Mouse (Mus musculus) stomach, embryonic 16.5 days (tissue): ENCODE results near the gene Slc39a11. TPM values are rescaled to one million over a fixed set of nuclear protein-coding genes. Genes with fewer than 3 reads are reported as not detected.
A peak's percentile ranks its signal among the peaks of the same experiment; 100 is the strongest.

ENCODE experiments used
- ATAC-seq: fragments of 200-750 bp; cut with Nextera tagmentation; 2 replicates; pipeline ENCODE4 v1.8.0; 2017; ENCODE audit warnings: moderate number of reproducible peaks, moderate TSS enrichment; ENCODE audit not compliant: insufficient read depth, low FRiP score
- H3K27ac ChIP-seq: fragments of 300-500 bp; sonication (generic); 2 replicates; pipeline ENCODE4 v1.5.1; 2014; ENCODE audit warnings: low read length
- H3K27me3 ChIP-seq: fragments of 300-500 bp; sonication (generic); 2 replicates; pipeline ENCODE4 v1.6.1; 2014; ENCODE audit warnings: low read length, control low read depth, mixed read lengths; ENCODE audit not compliant: control insufficient read depth, insufficient read depth
- H3K36me3 ChIP-seq: fragments of 300-500 bp; sonication (generic); 2 replicates; pipeline ENCODE4 v1.6.1; 2014; ENCODE audit warnings: low read length; ENCODE audit not compliant: control insufficient read depth, insufficient read depth
- H3K4me1 ChIP-seq: fragments of 300-500 bp; sonication (generic); 2 replicates; pipeline ENCODE4 v1.6.1; 2014; ENCODE audit warnings: low read length, control low read depth, mixed read lengths; ENCODE audit not compliant: control insufficient read depth, insufficient read depth
- H3K4me2 ChIP-seq: fragments of 300-500 bp; sonication (generic); 2 replicates; pipeline ENCODE4 v1.6.1; 2014; ENCODE audit warnings: low read depth, low read length, mixed read lengths
- H3K4me3 ChIP-seq: fragments of 300-500 bp; sonication (generic); replicated peaks from 2 replicates; pipeline ENCODE4 v1.5.1; 2014; ENCODE audit warnings: mild to moderate bottlenecking, low read length
- H3K9ac ChIP-seq: fragments of 300-500 bp; sonication (generic); 2 replicates; pipeline ENCODE4 v1.6.1; 2014; ENCODE audit warnings: low read length
- H3K9me3 ChIP-seq: fragments of 300-500 bp; sonication (generic); replicated peaks from 2 replicates; pipeline ENCODE4 v1.6.1; 2016; ENCODE audit warnings: low read length, control low read depth; ENCODE audit not compliant: control insufficient read depth
- WGBS: fragments of 180-500 bp; shearing (Covaris S2); extraction: QIAGEN DNeasy Blood & Tissue Kit; methylation state at CpG from one replicate; pipeline ENCODE4 v1.1.7; 2014; 5-methylcytosine and 5-hydroxymethylcytosine counted together
- polyA plus RNA-seq: library from polyadenylated mRNA; unstranded; fragments of >200 nt; fragmentation: Nextera tagmentation; extraction: Ambion mirVana; gene quantifications from 2 replicates; pipeline ENCODE4 v1.2.1, GENCODE M21; 2015

Gene Slc39a11
- polyA plus RNA-seq, 1 experiment from 2014 or later: 47.9 TPM

DNA sequence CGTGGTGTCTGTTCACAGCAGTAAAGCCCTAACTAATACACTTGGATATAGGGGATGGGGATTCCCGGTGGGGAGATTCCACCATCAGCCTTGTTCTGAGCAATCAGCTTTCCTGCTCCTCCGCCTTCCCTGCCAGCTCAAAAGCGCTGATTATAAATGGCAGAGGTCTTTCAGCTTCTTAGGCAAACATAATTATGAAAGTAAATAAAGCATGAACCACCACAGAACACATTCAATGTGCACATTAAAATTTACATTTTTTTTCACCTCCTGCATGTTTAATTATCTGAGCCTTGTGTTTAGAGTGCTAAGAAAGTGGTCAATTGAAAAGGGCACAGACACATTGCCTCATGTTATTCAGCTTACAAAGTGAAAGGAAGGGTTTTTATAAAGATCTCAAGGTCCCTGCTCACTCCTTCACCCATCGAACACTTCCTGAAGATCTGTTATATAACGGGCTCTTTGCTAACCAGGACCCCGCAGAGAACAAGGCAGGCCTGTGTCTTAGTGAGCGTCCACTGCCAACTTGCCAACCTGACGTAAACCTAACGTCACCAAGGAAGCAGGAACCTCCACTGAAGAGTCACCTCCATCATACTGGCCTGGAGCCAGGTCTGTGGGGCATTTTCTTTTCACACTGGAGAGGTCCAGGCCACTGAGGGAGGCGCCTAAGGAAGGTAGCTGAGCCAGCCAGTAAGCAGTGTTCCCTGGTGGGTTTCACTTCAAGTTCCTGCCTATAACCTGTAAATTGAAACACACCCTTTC, 142.0 kb downstream of the Slc39a11 start:
- H3K27ac ChIP-seq: peak overlapping the region; percentile 3; the same call in 1 of the 2 replicates
- H3K36me3 ChIP-seq: no peaks in the 10 kb centered on the region
- no peaks in the 10 kb centered on the region for H3K27me3 ChIP-seq
- WGBS: 61% methylated on average over 11 of the region's 11 CpGs
- peaks cover 12% of the 10 kb centered on the region for H3K4me1 ChIP-seq
- H3K4me3 ChIP-seq: no peak overlapping the region
- no peak overlapping the region for H3K9ac ChIP-seq
- ATAC-seq: no peak
- H3K4me2 ChIP-seq: no peak overlapping the region
- H3K9me3 ChIP-seq: no peaks in the 10 kb centered on the region

DNA sequence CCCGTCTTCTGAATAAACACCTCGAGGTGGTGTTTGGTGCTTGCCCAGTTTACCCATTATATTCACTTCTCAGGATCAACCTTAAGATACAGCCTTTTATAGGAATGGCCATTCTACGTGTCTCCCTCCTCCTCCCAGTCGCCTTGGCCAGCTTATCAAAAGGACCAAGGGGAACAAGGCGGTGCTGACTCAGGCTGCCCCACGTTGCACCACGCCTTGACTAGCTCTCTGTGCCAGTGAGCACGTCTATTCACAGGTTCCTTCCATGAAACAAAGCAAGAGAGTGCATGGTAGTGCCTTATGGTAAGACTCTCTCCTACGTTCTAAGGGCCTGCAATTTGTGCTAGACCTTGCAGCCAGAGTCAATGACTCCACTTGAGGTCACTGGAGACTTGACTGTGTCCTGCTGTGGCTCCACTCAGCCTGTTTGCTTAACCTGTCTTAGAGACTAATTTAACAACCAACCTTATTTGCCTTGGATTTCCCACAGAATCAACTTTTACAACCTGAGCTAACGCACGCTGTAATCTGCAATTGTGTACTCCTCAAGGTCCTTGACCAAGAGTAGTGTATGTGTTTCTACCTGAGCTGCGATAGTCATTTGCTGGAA, 144.2 kb downstream of the Slc39a11 start:
- ATAC-seq: peak; percentile 72; the same call in 1 of the 2 replicates
- WGBS: 74% methylated on average over 12 of the region's 12 CpGs
- Histone ChIP-seq H3K4me1 (peaks cover 10% of the 10 kb centered on the region; the same call in 1 of the 2 replicates), H3K4me2 (no peak overlapping the region), H3K27ac (peak overlapping the region; percentile 78), H3K27me3 (no peaks in the 10 kb centered on the region), H3K36me3 (no peaks in the 10 kb centered on the region), H3K4me3 (no peak overlapping the region), H3K9ac (no peak overlapping the region), H3K9me3 (no peaks in the 10 kb centered on the region)

DNA sequence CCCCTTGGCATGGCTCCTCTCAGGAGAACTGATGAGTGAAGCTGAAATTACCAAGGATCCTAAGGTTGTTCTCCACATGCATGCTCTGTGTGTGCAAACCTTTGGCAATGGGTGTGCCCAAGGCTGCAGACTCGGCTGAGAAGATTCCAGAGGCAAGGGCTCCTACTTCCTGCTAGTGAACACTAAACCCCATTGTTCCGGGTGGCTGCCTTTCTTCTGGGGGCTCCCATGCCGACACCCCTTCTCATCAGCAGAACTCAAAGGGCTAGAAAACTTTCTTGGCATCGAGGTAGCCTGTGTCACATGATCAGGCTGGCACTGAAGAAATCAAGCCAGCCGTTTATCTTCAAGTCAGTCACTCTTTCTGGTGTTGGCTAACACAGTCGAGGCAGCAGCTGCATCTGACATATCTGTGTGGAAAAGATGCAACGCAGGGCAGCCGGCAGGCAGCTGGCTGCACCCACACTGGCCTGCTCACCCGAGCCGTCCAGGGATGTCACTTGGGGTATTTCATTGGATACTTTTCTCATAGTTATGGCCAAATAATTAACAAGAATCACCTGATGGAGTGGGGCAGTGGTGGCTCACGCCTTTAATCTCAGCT, 145.3 kb downstream of the Slc39a11 start:
- H3K9me3 ChIP-seq: no peaks in the 10 kb centered on the region
- no peaks in the 10 kb centered on the region for H3K36me3 ChIP-seq
- H3K4me1 ChIP-seq: peaks cover 10% of the 10 kb centered on the region; the same call in 1 of the 2 replicates
- peak overlapping the region; percentile 4 for H3K27ac ChIP-seq
- 62% methylated on average over 11 of the region's 11 CpGs for WGBS
- H3K4me2 ChIP-seq: no peak overlapping the region
- H3K4me3 ChIP-seq: no peak overlapping the region
- peak; percentile 41; the same call in 1 of the 2 replicates for ATAC-seq
- no peak overlapping the region for H3K9ac ChIP-seq
- H3K27me3 ChIP-seq: no peaks in the 10 kb centered on the region

DNA sequence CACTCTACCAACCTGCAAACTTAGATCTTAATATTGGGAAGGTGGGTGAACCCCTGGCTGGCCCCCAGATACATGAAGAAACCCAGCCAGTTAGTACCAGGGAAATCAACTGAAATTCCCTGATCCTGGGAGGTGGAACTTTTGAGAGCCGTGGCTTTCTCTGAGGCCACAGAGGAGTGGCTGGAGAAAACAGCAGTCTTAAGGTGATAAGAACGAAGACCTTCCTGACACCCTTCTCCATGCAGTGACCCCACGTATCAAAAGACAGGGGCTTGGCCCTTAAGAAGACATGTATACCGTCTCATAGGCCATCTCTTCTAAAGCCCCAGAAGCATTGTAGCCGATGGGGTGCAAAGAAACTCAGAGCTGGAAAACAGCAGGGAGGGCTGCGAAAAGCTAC, 146.9 kb downstream of the Slc39a11 start:
- H3K27me3 ChIP-seq: no peaks in the 10 kb centered on the region
- ATAC-seq: no peak
- H3K9me3 ChIP-seq: no peaks in the 10 kb centered on the region
- H3K4me3 ChIP-seq: no peak overlapping the region
- H3K9ac ChIP-seq: no peak overlapping the region
- no peaks in the 10 kb centered on the region for H3K36me3 ChIP-seq
- no peak overlapping the region for H3K4me2 ChIP-seq
- H3K27ac ChIP-seq: peak overlapping the region; percentile 53; the same call in 1 of the 2 replicates
- WGBS: 73% methylated on average over 6 of the region's 6 CpGs
- 0 out of 2 replicates have a peak, but pooled peaks cover 3% of the 10 kb centered on the region for H3K4me1 ChIP-seq

DNA sequence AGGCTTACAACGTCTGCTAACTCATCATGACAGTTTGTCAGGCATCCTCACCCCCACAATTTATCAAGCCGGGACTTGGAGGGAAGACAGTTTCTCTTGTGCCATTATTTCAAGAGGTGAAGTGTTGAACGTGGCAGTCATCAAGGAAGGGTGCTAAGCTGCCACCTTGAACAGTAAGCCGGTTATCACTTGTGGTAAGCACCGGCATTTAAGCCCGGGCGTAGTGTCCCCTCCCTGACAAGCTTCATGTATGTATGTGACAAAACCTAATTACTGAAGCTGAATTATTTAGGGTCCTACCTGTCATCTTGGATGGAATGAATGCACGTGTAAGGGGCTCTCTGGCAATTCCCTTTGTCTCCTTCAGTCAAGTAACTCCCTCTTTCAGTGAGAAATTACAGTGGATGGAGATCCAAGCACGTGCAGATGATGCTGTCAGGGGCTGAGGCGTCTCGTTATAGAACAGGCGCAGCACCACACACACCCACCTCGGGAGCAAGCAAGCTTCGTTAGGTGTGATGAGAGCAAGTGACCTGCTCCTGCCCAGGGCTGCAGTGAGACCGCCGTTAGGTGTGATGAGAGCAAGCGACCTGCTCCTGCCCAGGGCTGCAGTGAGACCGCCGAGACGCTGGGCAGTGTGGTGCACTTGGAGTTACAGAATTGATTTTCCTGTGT, 149.1 kb downstream of the Slc39a11 start:
- WGBS: 78% methylated on average over 20 of the region's 20 CpGs
- no peaks in the 10 kb centered on the region for H3K9me3 ChIP-seq
- no peak for ATAC-seq

DNA sequence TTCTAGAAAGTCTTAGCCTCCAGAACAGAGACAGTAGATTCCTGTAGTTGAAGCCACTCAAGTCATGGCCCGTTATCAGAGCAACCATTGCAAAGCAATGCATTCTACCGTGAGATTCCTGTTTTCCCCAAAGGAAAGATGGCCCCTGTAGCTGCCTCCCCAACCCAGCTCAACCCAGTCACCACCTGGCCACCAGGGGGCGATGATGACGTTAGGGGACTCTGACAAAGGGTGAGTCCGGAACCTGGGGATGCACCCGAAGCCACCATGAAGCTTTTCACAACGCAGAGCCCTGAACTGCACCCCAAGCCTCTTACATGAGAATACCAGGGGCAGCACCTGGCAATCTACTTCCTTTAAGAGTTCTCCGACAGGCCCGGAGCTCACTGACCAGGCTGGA, 151.0 kb downstream of the Slc39a11 start:
- H3K27ac ChIP-seq: no peak overlapping the region
- no peak overlapping the region for H3K4me3 ChIP-seq
- H3K4me1 ChIP-seq: 0 out of 2 replicates have a peak, but pooled peaks cover 3% of the 10 kb centered on the region
- ATAC-seq: no peak
- H3K9me3 ChIP-seq: no peaks in the 10 kb centered on the region
- H3K4me2 ChIP-seq: no peak overlapping the region
- no peaks in the 10 kb centered on the region for H3K27me3 ChIP-seq
- H3K36me3 ChIP-seq: no peaks in the 10 kb centered on the region
- WGBS: 58% methylated on average over 9 of the region's 9 CpGs
- H3K9ac ChIP-seq: no peak overlapping the region

More for the DNA sequence above, 149.1 kb downstream of the Slc39a11 start:
- Histone ChIP-seq H3K4me3 (no peak overlapping the region), H3K36me3 (no peaks in the 10 kb centered on the region), H3K4me2 (no peak overlapping the region), H3K9ac (no peak overlapping the region), H3K4me1 (0 out of 2 replicates have a peak, but pooled peaks cover 3% of the 10 kb centered on the region), H3K27me3 (no peaks in the 10 kb centered on the region), H3K27ac (no peak overlapping the region)

DNA sequence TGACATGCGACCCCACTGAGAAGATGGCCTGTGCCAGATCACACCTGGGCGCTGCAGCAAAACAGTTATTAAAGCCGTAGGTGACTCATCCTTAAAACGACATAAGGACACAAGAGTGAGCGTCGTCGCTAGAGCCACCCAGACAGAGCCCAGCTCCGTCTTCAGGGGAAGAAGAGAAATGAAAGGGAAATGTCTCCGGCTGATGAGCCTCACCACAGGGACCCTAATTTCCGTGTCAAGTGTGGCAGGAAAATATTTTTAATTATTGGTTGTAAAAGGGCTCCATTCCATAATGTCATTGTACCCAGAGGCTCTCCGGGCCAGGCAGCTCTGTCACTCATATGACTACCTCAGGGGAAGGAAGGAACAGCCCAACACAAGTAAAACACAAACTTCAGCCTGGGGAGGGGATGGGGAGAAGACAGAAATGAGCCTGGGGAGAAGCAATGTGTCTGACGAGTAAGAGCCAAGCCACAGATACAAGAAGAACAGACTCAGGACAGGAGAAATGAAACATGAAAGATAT, 155.8 kb downstream of the Slc39a11 start:
- no peaks in the 10 kb centered on the region for H3K36me3 ChIP-seq
- 0 out of 2 replicates have a peak, but pooled peaks cover 6% of the 10 kb centered on the region for H3K4me1 ChIP-seq
- no peak overlapping the region for H3K4me3 ChIP-seq
- H3K4me2 ChIP-seq: no peak overlapping the region
- ATAC-seq: no peak
- no peaks in the 10 kb centered on the region for H3K9me3 ChIP-seq
- H3K27me3 ChIP-seq: no peaks in the 10 kb centered on the region
- H3K9ac ChIP-seq: no peak overlapping the region
- H3K27ac ChIP-seq: no peak overlapping the region
- WGBS: 88% methylated on average over 12 of the region's 12 CpGs

DNA sequence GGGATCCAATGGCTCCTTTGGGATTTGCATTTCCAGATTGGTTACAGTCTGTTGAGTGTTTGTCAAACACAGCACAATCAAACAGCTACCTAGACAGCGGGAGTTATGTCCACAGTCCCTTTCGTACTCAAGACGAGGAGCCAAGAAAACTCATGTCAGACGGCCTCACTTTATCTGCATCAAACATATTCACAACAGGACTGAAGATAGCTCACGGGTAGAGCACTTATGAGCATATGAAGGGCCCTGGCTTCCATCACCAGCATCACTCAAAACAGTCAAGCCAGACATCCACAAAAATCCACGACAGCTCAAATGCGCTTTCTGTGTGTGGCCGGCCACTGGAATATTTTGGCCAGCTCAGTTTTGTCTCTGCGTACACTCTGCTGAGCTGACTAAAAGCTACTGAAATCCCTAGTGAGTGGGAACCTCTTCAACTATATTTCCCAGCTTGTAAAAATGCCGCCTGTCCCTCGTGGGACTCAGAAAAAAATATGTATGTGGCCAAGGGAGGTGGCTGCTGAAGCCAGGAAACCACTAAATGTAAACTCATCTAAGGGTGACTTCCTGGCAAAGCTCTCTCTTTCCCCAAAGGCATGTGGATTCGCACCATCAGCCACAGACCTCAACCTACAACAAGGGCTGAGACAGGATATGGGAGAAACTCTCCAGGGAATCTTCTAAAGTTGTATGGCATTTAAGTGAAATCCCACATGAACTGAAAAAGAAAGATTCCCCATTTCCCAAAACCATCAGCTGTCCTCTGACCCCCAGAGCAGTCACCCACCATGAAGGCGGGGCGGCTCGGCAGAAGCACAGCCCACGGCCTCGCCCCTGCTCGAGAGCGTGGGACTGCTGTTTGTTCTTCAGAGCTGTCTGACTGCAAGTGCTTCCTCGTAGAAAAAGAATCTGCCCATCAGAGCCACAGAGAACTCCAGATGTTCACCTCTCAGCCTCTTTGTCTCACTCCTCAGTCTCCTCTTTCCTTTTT, 159.1 kb downstream of the Slc39a11 start:
- WGBS: 68% methylated on average over 20 of the region's 20 CpGs
- H3K27me3 ChIP-seq: no peaks in the 10 kb centered on the region
- ATAC-seq: no peak
- H3K27ac ChIP-seq: no peak overlapping the region
- no peak overlapping the region for H3K4me3 ChIP-seq
- H3K36me3 ChIP-seq: no peaks in the 10 kb centered on the region
- no peak overlapping the region for H3K4me2 ChIP-seq
- H3K9ac ChIP-seq: no peak overlapping the region
- H3K4me1 ChIP-seq: peaks cover 12% of the 10 kb centered on the region
- no peaks in the 10 kb centered on the region for H3K9me3 ChIP-seq
